Mouse (Mus musculus): ENCODE measurements around the gene Bptf. TPM values are rescaled to one million over a fixed set of nuclear protein-coding genes. Genes with fewer than 3 reads are reported as not detected.

Bptf gene
- 10 to 100 TPM; 19.9 to 20.5 TPM for polyA plus RNA-seq (2017; shearing (Covaris generic))

GRCm38 (mm10) chr11:107131749-107132421, at the start of gene Bptf:
Gene Bptf (minus strand): TSS chr11:107132127.

GRCm38 (mm10) chr11:107025411-107026321, 106.3 kb downstream of the Bptf start, which contains the start of gene 1810010H24Rik:
Gene 1810010H24Rik (plus strand): TSS chr11:107025681.

GRCm38 (mm10) chr11:106999151-106999948, 132.6 kb downstream of the Bptf start, which contains the start of gene Kpna2:
Gene Kpna2 (minus strand): TSS chr11:106999541.

Other genes starting within 250 kb of the Bptf start
- gene Smurf2, start 211.4 kb downstream of the Bptf start, polyA plus RNA-seq (2017; shearing (Covaris generic)), result 10 to 100 TPM; 20.0 to 33.9 TPM
- gene Kpna2, start 132.6 kb downstream of the Bptf start, polyA plus RNA-seq (2017; shearing (Covaris generic)), result 10 to 100 TPM; 59.7 to 73.1 TPM
- 1 to 10 TPM; 2.4 to 2.7 TPM for gene 1810010H24Rik, start 106.4 kb downstream of the Bptf start, polyA plus RNA-seq (2017; shearing (Covaris generic))
- gene Nol11, start 57.3 kb upstream of the Bptf start, polyA plus RNA-seq (2017; shearing (Covaris generic)), result 10 to 100 TPM; 54.3 to 57.1 TPM